Mouse (Mus musculus) forebrain, embryonic 16.5 days (tissue): ENCODE measurements around the gene Ehd1. TPM values are rescaled to one million over a fixed set of nuclear protein-coding genes. Genes with fewer than 3 reads are reported as not detected.

Experiments used
- ATAC-seq: fragments of 200-750 bp; cut with Nextera tagmentation; 2 replicates; pipeline ENCODE4 v1.8.0; 2017; ENCODE audit warnings: mild to moderate bottlenecking, moderate library complexity
- H3K27ac ChIP-seq: fragments of 300-500 bp; sonication (generic); 2 replicates; pipeline ENCODE4 v1.5.1; 2014; ENCODE audit warnings: low read length, control low read depth
- H3K27me3 ChIP-seq: fragments of 300-500 bp; sonication (generic); replicated peaks from 2 replicates; pipeline ENCODE4 v1.6.1; 2014; ENCODE audit warnings: low read length; ENCODE audit not compliant: control insufficient read depth, insufficient read depth
- H3K36me3 ChIP-seq: fragments of 300-500 bp; sonication (generic); 2 replicates; pipeline ENCODE4 v1.6.1; 2014; ENCODE audit not compliant: control insufficient read depth, insufficient read depth
- H3K4me1 ChIP-seq: fragments of 300-500 bp; sonication (generic); replicated peaks from 2 replicates; pipeline ENCODE4 v1.6.1; 2014; ENCODE audit warnings: low read length; ENCODE audit not compliant: control insufficient read depth, insufficient read depth
- H3K4me2 ChIP-seq: fragments of 300-500 bp; sonication (generic); 2 replicates; pipeline ENCODE4 v1.6.1; 2014; ENCODE audit warnings: mild to moderate bottlenecking, low read length, control low read depth
- H3K4me3 ChIP-seq: fragments of 300-500 bp; sonication (generic); replicated peaks from 2 replicates; pipeline ENCODE4 v1.5.1; 2014; ENCODE audit warnings: mild to moderate bottlenecking, low read length, control low read depth
- H3K9ac ChIP-seq: fragments of 300-500 bp; sonication (generic); replicated peaks from 2 replicates; pipeline ENCODE4 v1.6.1; 2014; ENCODE audit warnings: low read depth, low read length, control low read depth
- H3K9me3 ChIP-seq: fragments of 300-500 bp; sonication (generic); 2 replicates; pipeline ENCODE4 v1.6.1; 2016; ENCODE audit warnings: low read length; ENCODE audit not compliant: control insufficient read depth
- WGBS: fragments of 180-500 bp; shearing (Covaris S2); extraction: QIAGEN DNeasy Blood & Tissue Kit; methylation state at CpG from one replicate; pipeline ENCODE4 v1.1.7; 2014; 5-methylcytosine and 5-hydroxymethylcytosine counted together
- polyA plus RNA-seq: library from polyadenylated mRNA; unstranded; fragments of >200 nt; fragmentation: Nextera tagmentation; extraction: Ambion mirVana; gene quantifications from 2 replicates; pipeline ENCODE4 v1.2.1, GENCODE M21; 2015

Gene Ehd1
- polyA plus RNA-seq, 1 experiment from 2014 or later, result 105 TPM

DNA sequence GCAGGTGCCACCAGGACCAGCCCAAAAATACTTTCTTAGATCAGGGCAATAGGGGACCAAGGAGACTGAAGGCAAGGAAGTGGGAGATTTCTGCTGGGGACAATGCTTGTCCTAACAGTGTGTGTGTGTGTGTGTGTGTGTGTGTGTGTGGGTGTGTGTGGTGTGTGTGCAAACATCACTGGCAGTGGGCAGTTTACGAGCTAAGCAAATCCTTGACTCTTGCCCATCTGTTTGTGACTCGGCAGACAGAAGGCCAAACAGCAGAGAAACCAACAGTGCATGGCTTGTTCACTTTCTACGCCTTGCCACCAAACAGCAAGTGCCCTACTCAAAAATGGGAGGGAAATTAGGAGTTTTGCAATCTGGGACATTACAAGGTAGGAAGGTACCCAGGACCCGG is 2.9 kb upstream of the Ehd1 start:
- 88% methylated on average over 4 of the region's 4 CpGs for WGBS
- H3K4me2 ChIP-seq, result no peak overlapping the region
- H3K27me3 ChIP-seq, result no peaks in the 10 kb centered on the region
- no peak overlapping the region for H3K27ac ChIP-seq
- no peaks in the 10 kb centered on the region for H3K36me3 ChIP-seq
- ATAC-seq, result no peak
- no peak overlapping the region for H3K9ac ChIP-seq
- H3K9me3 ChIP-seq, result no peaks in the 10 kb centered on the region
- H3K4me1 ChIP-seq, result peaks cover 19% of the 10 kb centered on the region
- H3K4me3 ChIP-seq, result no peak overlapping the region

DNA sequence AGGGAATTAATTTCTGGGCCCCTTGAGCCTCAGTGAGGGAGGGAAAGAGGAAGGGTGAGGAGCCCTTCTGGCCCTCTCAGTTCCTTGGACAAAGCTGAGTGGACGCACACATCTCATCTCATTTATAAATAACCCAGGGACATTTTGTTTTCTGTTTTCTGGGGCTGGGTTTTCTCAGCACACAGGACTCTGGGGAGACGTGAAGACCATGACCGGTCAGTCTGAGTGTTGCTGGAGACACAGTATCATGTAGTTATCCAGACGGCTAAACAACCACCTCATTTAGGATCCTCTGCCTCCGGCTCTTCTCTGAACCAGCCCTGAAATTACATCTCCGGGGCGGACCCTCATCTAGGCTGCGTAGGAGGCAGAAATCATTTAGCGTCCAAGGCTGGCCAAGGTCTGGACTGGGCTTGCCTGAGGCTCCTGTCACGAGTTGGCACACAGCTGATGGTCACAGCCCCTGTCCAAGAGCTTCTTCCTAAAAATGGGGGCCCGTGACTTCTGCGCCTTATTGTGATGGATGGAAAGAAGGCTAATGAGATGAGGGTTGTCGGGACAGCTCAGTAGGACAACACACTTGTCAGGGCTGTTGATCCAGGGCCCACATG is 2.4 kb upstream of the Ehd1 start:
- Histone ChIP-seq H3K9me3 (no peaks in the 10 kb centered on the region), H3K4me1 (peaks cover 24% of the 10 kb centered on the region), H3K4me3 (no peak overlapping the region), H3K36me3 (no peaks in the 10 kb centered on the region), H3K27ac (no peak overlapping the region), H3K4me2 (no peak overlapping the region), H3K9ac (no peak overlapping the region), H3K27me3 (no peaks in the 10 kb centered on the region)
- no peak for ATAC-seq
- WGBS, result 92% methylated on average over 13 of the region's 13 CpGs

DNA sequence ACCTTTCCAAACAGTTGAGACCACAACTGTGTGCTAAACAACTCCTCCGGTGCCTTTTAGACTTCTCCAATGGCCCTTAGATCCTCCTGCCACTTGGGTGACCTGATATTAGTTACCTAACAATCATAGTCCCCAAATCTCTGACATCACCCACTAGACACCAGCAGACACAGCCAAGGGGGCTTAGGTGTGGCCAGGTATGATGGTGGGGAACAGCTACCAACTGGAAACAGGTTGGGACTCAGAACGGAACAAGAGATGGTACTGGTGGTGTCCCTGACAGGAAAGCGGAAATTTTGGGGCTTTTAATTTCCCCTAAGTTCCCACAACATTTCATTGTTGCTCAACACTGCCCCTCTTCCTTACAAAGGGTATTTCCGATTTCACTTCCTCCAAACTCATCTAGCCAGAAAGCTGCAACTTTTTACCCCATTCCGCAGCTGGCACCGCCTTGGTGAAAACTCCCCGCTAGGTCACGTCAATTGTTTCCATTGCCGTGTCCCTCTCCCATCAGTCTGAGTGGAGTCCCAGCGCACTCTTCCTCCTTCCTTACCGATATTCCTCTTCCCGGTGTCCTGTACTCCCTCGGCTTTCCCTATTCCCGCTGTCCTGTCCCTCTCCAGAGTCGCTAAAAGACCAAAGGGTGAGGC is 660 bp upstream of the Ehd1 start:
- peak overlapping the region; percentile 100 for H3K4me2 ChIP-seq
- 7% methylated on average over 15 of the region's 15 CpGs for WGBS
- peak; percentile 19; the same call in 1 of the 2 replicates for ATAC-seq

DNA sequence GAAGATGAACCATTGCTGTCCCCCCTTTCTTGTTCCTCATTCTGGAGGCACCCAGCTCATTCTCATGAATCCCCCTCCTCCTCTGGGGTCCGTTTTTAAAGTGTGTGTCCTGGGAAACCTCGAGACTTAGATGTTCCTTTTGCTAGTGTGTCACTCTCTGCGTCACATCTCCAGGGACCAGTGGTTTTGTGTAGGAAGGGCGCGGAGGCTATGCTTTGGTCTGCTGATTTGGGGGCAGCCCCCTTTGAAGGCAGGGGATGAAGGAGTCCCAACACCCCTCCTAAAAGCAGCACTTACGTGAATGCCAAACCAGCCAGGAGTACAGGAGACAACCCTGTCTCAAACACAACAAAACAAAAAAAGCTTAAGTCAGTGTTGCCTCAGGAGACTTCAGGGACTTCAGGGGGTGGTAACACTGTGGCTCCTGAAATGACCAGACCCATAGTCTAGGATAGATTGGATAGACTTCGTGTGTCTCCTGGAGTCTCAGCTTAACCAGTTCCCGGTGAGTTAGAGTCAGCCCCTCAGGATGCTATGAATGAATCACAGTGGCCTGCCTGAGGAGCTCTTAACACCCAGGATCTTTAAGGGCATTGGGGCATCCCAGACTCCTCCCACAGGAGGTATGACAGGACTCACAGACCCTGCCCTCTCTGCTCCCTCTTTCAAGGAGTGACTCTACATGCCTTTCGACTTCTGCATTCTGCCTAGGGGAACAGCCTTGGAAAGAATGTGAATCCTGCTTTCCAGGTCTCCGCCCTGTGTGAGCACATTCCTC is 1.3 kb downstream of the Ehd1 start:
- 7% methylated on average over 10 of the region's 10 CpGs for WGBS
- ATAC-seq, result no peak
- H3K27me3 ChIP-seq, result no peaks in the 10 kb centered on the region
- H3K4me3 ChIP-seq, result peak overlapping the region; percentile 94
- H3K9ac ChIP-seq, result peak overlapping the region; percentile 89
- H3K27ac ChIP-seq, result peak overlapping the region; percentile 27; the same call in 1 of the 2 replicates
- H3K36me3 ChIP-seq, result peaks cover 10% of the 10 kb centered on the region
- H3K4me1 ChIP-seq, result peaks cover 37% of the 10 kb centered on the region
- H3K9me3 ChIP-seq, result no peaks in the 10 kb centered on the region
- H3K4me2 ChIP-seq, result peak overlapping the region; percentile 100

More for the DNA sequence above, 660 bp upstream of the Ehd1 start:
- Histone ChIP-seq H3K4me1 (peaks cover 37% of the 10 kb centered on the region), H3K27ac (peak overlapping the region; percentile 70), H3K4me3 (peak overlapping the region; percentile 94), H3K9ac (peak overlapping the region; percentile 89), H3K36me3 (peaks cover 2% of the 10 kb centered on the region; the same call in 1 of the 2 replicates), H3K9me3 (no peaks in the 10 kb centered on the region), H3K27me3 (no peaks in the 10 kb centered on the region)

DNA sequence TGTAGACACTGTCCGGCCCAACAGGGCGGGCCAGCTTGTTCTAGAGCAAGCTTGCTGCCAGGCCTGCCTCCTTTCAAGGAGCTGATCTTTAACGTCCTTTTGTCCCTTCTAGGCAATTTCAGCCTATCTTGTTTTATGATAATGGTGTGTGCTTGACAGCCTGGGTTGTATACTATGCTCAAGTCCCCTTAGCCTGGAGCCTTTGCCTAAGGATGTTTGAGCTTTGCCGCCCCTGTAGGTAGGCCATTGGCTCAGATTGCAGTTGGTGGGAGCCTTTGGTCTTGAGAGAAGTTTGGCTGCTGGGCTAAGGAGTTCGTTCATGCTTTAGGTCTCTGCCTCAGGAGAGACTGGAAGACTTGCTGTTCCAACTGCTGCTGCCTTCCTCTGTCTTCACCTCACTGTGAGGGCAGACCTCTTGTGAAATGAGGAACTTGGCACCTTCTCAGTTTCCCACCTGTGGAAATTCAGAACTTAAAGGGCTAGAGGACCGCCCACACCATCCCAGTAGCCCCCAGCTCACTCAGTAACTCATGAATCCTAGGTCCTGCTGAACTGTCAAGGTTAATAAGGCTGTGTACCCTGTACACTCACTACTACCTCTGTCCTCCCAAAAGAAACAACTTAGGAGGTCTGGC is 2.0 kb downstream of the Ehd1 start:
- ATAC-seq, result no peak
- peak overlapping the region; percentile 100 for H3K4me2 ChIP-seq
- 38% methylated on average over 6 of the region's 6 CpGs for WGBS

DNA sequence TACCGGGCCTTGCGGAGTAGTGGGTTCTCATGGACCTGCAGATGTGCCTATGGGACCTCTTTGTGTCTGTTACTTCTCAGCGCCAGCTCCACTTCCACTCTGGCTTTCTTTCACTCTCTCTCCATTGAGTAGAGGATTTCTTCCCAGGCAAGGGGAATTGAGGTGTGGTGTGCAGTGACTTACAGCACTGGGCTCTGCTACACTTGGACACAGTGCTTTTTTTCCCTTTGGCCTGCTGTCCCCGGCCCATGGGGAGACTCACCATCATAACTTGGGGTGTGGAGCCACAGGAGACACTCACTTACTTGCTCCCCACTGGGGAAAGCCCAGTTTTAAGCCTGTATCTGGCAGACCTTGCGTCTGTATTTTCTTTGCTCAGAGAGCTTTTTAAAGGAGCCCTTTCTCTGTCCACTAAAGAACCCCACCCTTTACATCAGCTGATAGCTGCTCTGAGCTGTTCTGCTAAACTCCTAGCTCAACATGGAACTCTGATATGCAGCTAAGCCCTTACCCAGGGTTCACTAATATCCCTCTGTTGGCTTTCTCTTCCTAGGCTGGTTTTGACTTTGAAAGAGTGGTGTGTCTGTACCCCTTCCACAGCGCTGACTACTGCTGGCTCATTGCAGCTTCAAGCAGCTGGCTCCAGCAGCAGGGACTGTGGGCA is 3.1 kb downstream of the Ehd1 start:
- H3K27ac ChIP-seq, result no peak overlapping the region
- no peak overlapping the region for H3K4me2 ChIP-seq
- H3K9me3 ChIP-seq, result no peaks in the 10 kb centered on the region
- ATAC-seq, result no peak
- H3K36me3 ChIP-seq, result peaks cover 10% of the 10 kb centered on the region
- no peaks in the 10 kb centered on the region for H3K27me3 ChIP-seq
- H3K4me1 ChIP-seq, result peaks cover 37% of the 10 kb centered on the region
- H3K9ac ChIP-seq, result peak overlapping the region; percentile 31
- no peak overlapping the region for H3K4me3 ChIP-seq
- 83% methylated on average over 6 of the region's 6 CpGs for WGBS

More for the DNA sequence above, 2.0 kb downstream of the Ehd1 start:
- H3K9ac ChIP-seq, result peak overlapping the region; percentile 89
- no peaks in the 10 kb centered on the region for H3K27me3 ChIP-seq
- peak overlapping the region; percentile 94 for H3K4me3 ChIP-seq
- no peak overlapping the region for H3K27ac ChIP-seq
- peaks cover 37% of the 10 kb centered on the region for H3K4me1 ChIP-seq
- H3K36me3 ChIP-seq, result peaks cover 10% of the 10 kb centered on the region
- no peaks in the 10 kb centered on the region for H3K9me3 ChIP-seq

DNA sequence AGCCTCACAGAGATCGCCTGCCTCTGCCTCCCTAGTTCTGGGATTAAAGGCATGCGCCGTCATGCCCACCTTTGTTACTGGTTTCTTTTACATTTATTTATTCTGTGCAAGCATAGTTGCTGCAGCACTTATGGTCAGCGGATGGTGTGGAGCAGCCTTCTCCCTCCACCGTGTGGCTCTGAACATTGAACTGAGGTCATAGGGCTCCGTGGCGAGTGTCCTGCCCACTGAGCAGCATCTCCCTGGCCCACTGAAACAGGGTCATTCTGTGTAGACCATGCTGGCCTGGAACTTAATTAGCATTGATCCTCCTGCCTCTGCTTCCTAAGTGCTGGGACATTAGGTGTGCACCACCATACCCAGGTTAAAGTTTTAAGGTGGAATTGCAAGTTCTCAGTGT is 4.0 kb downstream of the Ehd1 start:
- Histone ChIP-seq H3K36me3 (peaks cover 13% of the 10 kb centered on the region), H3K9ac (no peak overlapping the region), H3K27me3 (no peaks in the 10 kb centered on the region), H3K9me3 (no peaks in the 10 kb centered on the region), H3K27ac (no peak overlapping the region), H3K4me3 (no peak overlapping the region), H3K4me2 (no peak overlapping the region), H3K4me1 (peaks cover 37% of the 10 kb centered on the region)
- ATAC-seq, result no peak
- WGBS, result 90% methylated on average over 7 of the region's 7 CpGs

DNA sequence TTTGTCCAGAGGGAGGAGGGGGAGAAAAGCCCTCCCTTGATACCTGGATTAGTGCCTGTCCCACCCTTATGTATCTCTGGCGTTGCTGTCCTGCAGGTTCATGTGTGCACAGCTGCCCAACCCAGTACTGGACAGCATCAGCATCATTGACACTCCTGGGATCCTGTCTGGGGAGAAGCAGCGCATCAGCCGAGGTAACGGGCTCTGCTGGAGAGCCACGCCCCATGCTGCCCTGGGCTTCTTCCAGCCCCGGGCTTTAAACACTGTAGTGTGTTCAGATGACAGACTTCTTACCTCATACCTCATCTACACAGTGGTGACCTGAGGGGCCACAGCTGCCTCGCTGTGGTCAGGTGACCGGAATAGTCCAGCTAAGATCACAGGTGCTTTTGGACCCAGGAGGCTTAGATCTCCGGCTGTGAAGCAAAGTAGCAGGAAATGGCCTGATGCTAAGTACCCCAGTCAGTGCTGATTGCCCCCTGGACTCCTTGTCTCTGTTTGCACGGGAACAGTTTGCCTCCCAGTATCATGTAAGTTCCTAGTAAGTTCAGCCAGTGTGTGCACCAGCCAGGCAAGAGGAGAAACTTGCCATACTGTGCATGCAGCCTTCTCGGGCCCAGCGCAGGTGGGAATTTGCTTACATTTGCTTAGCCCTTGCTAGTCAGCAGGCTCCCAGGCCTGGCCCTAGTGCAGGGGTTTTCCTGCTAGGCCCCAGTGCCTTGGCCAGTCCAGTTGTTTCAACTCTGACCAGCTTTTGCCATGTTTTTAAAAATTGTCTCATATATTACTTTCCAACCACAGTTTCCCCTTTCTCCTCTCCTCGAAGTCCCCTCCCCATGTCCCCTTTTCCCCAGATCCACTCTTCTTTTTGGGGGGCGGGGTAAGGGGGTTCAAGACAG is 4.8 kb downstream of the Ehd1 start:
- Histone ChIP-seq H3K4me2 (no peak overlapping the region), H3K36me3 (peaks cover 13% of the 10 kb centered on the region), H3K27me3 (no peaks in the 10 kb centered on the region), H3K4me3 (no peak overlapping the region), H3K27ac (no peak overlapping the region), H3K9ac (no peak overlapping the region), H3K4me1 (peaks cover 29% of the 10 kb centered on the region), H3K9me3 (no peaks in the 10 kb centered on the region)
- ATAC-seq, result no peak
- WGBS, result 86% methylated on average over 14 of the region's 14 CpGs
